Mouse (Mus musculus) retina, adult 2 months (tissue): Measurements from ENCODE around the gene Guf1.

Experiments
- DNase-seq: peaks from one replicate; pipeline ENCODE4 v3.0.0-alpha.2; 2012; ENCODE audit warnings: low read depth, low spot score

Gene Guf1

GRCm38 (mm10) chr5:69556628-69557403 is at the start of gene Guf1:
Gene Guf1, plus strand, starts transcription at chr5:69556923.
- peak; percentile 90 for DNase-seq

GRCm38 (mm10) chr5:69507045-69507444 is 49.7 kb upstream of the Guf1 start:
- no peak for DNase-seq

DNA sequence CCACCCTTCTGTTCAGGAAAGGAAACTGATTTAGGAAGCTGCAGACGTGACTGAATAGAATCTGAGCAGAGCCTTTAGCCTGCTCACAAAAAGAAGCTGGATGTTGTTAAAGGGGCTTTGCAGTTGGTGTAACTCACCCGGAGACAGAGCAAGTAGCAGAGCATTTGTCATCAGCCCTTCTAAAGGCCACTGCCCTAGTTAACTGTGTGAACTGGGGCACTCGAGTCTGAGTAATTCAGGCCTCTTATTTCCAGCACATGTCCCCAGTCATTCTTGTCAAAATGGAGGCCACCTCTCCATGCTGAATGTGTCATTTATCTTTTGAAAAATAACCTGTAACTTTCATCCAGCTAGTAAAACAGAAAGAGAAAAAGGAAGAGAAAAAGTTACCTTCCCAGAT is 45.1 kb upstream of the Guf1 start:
- DNase-seq = no peak

GRCm38 (mm10) chr5:69512203-69512602 is 44.5 kb upstream of the Guf1 start:
- DNase-seq = no peak

DNA sequence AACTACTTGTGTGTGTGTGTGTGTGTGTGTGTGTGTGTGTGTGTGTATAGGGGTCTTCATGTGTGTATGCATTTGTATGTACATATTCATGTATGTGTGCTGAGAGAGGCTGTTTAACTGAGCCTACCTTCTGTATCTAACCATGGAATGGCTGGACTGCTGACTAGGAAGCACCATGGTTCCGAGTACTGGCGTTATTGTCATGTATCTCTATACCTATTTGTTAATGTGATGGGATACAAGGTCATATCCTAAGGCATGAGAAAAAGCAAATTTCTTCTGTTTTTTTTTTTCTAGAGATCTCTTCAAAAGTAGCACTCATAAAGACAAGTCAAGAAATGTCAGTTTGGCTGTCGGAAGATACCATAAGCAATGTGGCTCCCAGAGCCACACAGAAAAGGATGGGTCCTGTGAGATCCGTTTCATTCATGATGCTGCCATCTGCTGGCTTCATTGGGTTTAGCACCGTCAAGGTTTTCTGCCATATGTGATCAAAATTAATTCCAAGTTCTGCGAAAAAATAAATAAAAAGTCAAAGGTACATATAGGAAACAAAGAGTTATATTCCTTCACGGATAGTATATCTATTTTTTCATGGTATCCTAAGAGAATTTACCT is 36.0 kb upstream of the Guf1 start:
- peak; percentile 28 for DNase-seq

DNA sequence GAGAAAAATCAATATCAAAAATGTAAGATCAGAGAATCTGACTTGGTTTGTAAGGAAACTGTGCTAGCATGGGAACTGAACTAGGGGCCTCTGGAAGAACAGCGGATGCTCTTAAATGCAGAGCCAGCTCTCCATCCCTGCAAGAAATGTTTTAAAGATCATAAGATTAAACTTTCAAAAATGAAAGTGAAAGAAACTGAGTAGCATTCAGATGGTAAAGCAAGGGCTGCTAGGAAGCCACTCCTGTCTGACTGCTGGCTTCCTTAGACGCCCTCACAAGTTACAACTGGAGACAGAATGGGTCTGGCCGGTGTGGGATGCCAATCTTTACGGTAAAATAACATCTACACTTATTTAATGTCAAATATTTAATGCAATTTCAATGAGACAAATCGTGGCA is 34.7 kb upstream of the Guf1 start:
- no peak for DNase-seq

DNA sequence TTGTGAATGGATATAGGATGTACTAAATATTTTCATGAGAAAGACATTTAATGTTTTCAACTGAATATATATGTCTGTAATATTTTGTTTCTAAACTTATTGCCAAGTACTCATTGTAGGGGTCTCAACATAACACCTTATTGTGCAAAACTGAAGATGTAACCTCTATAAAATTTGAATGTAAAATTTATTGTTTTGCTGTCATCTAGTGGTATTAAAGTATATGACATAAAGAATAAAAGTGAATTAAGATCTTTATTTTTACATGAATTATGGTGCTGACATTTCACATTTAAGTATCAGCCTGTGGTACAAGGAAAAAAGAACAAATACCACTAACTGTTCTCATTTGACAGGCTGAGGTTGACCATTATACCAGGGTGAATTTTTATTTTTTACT is 32.8 kb upstream of the Guf1 start:
- no peak for DNase-seq

- DNase-seq = no peak
These were observed 15.0 kb upstream of the Guf1 start for GRCm38 (mm10) chr5:69541680-69542079.

- DNase-seq = no peak
These were observed 14.2 kb upstream of the Guf1 start, which contains the start of gene Yipf7 for GRCm38 (mm10) chr5:69542489-69542888. Gene Yipf7, minus strand, starts transcription at chr5:69542648.

DNA sequence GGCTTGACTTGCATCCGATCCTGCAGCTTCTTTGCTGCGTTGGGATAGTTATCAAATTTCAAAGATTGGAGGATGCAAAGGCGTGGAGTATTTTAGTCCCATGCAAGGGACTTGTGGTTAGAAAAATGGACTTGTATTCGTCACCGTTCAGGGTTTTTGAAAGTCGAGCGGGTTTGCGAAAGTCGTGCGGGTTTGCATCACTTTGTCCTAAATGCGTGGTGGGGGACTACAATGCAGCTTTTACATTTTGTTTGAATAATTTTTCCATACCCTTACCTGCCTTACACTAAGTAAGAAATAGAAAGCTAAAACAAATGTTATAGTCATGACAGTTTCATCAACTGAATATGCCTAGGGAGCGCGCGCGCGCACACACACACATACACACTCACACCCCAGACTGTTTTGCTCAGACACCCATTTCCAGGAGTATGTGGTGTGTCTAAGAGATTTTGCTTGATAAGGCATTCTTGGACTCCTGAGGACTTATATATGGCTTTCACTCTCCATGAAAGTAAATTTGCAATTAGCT is 747 bp downstream of the Guf1 start:
- peak; percentile 0 for DNase-seq

GRCm38 (mm10) chr5:69591640-69592461 is 35.1 kb downstream of the Guf1 start, which contains the start of gene Gnpda2:
Gene Gnpda2, minus strand, starts transcription at chr5:69592340.
- peak; percentile 86 for DNase-seq

DNA sequence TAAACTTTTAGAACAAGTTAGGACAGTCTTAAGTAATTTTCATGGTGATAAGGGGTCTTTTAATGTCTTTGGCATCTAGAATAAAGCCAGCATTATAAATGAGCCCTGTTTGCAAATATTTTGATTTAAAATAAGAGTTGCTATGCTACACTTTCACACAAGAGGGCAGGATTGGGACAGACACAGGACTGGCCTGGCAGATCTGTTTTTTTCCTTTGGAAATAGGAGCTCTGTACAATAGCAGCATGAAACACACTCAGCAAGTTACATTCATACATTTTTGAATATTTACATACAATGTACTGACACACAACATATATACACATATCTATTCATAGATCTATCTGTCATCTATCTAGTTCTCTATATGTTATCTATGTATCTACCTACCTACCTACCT is 44.3 kb downstream of the Guf1 start:
- DNase-seq = no peak

GRCm38 (mm10) chr5:69613209-69613796 is 56.6 kb downstream of the Guf1 start:
- peak; percentile 11 for DNase-seq

DNA sequence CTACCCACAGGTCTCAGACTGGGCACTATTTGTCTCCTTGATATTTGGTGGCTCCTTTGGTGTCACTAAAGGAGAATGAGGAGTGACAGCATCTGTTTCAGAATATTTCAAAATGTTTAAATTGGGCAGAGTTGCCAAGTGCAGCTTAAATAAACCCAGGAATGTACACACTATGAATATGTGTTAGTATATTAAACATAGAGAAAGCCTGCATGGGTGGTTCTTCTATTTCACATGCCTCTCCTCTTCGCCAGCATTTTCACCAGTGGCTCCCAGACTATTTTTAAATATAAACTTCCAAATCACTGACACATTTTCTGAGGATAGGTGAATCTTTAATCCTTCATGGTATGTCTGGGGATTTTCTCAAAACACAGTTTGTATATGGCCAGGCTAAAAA is 64.2 kb downstream of the Guf1 start:
- no peak for DNase-seq
